Mouse (Mus musculus): Measurements from ENCODE around the gene Kif26a.

The Kif26a gene

DNA sequence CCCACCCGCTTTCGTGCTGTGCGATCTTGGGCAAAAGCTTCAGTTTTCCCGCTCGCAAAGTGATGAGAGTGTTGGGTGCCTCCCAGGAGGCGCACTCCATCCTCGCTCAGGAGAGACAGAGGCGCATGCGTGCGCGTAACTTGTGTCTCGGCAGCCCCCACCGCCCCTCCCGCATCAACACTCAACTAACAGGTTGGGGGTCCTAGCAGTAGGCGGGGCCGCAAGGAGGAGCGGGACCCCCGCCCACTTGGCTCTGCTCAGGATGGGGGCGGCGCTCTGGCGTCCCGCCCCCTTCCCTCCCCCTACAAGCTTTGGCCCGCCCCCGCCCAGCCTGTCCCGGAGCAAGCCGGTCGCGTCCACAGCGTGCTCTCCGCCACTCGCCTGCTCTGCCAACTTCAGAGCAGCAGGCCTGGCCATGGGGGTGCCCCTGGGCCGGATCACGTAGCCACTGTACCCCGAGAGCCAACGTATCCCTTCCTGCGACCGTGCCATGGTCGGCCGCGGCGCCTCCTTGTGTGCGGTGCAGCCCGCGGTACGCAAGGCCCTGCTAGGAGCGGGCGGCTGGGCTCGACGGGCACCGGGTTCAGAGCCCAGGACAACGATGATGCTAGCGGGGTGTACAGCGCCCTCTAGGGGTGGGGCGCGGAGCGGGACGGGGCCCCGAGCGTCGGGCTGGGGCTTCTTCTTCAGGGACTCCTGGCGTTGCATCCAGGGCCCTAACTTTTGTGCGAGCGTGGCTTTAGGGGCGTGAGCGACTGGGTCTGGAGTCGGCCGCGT, at the start of gene Kif26a:
Gene Kif26a, plus strand, starts transcription at position 334 of the 777 bp plus-strand sequence.
- peak; percentile 79 for DNase-seq (ENCODE audit: low read depth, low spot score)

DNA sequence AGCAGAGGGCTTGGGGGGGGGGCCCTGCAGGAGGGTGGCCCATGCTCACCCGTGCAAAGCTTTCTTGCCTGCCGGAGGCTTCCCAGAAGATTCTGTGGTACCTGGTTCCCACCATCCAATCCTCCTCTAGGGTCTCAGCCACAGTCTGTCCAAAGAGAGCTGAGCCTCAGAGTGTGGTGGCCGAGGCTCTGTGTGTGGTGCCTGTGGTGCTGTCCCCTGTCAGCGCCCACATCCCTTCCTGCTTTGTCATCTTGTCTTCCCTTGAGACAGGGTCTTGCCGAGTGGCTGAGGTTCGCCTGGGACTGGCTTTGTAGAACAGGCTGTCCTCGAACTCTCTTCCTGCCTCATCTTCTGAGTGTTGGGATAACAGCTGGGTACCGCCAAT, 49.3 kb upstream of the Kif26a start:
- DNase-seq (ENCODE audit: low read depth, low spot score) = no peak

DNA sequence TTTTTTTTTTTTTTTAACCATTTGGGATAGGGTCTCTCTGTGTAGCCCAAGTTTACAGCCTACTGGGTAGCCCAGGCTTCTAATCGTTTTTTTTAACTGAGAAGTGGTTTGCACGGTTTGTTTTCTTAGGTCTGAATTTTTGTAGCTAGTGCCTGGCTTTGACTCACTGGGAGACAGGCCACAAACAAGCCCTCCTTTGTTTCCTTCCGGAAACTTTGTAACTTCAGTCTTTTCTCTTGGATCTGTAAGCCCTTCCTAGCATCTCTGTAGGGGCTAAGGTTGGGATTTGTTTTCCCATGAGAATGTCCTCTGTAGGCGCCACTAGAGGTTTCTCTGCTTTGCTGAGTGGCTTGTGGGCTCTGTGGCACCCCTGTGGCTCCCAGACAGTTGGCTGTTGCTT, 45.9 kb upstream of the Kif26a start:
- DNase-seq (ENCODE audit: low read depth, low spot score) = no peak

DNA sequence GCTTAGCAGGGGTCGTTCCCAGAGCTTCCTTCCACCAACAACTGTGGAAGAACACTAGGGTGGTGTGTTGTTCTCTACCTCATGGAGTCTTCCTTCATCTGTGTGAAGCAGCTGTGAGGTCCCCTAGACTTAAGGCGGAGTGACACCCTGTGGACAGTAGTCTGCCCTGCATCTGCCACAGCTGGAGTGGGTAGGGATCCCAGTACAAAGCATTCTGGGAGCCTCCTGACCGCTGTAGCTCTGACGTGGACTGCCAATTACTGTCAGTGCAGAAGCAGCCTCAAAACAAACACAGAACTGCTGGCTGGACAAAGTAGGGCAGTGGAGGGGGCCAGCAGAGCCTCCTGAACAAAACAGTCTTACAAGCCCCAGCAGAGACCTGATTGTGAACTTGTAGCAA, 45.0 kb upstream of the Kif26a start:
- DNase-seq (ENCODE audit: low read depth, low spot score) = no peak

DNA sequence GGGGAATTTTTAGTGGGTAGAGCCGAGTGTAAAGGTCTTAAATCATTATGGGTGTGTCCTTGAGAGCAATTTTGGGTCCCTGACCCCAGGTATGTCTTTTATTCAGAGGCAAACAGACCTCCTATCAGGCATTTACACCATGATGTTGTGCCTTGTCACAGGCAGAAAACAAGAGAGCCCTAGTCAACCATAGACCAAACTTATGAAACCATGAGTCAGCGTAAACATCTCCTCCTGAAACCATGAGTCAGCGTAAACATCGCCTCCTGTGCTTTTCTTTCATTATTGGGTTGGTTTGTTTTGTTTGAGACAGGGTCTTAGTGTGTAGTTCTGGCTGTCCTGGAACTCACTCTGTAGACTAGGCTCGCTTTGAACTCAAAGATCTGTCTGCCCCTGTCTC, 42.8 kb upstream of the Kif26a start:
- DNase-seq (ENCODE audit: low read depth, low spot score) = no peak

DNA sequence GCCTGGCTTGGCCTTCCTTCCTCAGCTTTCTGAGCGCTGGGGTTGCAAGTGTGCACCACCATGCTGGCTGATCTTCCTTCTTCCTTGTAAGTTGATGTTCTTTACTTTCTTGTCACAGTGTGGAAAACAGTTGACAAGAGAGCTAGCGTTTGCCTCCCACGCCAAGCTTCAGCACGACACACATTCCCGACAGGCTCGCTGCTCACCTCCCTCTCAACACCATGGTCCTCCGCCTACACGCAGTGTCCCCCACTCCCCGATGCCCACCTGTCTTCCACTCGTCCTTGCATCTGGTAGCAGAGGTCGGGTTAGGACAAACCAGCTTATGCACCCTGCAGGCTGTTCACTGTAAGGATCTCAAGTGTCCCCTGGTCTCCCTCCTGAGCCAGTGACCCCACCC, 41.1 kb upstream of the Kif26a start:
- no peak for DNase-seq (ENCODE audit: low read depth, low spot score)

DNA sequence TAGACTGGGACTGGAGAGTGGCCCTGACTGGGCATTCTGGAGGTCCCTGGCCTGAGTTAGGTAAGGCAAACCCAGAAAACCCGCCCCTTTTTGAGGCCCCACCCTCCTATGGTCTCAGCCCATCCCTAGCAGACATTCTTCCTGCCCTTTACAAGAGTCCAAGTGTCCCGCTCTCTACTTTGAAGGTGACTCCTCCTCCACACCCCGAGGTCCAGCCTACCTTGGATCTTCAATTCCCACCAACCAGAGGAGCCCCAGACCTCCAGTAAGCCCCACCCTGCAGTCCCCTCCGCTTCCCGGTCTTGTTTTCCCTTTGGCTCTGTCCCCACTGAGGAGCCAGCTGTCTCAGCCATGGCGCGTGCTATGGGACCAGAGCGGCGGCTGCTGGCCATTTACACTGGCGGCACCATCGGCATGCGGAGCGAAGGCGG, 39.5 kb upstream of the Kif26a start, which contains the start of gene Aspg:
Gene Aspg, plus strand, starts transcription at position 139 of the 431 bp plus-strand sequence.
- DNase-seq (ENCODE audit: low read depth, low spot score) = peak; percentile 61

DNA sequence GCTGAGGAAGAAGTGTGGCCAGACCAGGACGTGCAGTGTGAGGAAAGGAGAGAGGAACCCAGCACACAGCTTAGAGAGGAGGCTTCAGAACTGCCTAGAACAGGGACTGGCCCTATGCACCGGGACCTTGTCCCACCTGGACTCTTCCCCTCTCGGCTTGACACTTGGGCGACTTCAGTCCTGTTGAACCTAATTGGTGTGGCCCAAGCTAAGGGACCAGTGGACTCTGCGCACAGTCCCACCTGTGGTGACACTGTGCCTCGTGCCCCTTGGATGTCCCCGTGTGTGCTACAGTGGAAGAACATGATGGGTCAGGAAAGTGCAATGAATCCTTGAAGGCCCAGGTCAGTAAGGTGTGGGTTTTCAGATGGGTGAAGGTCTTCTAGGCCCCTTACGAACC, 38.3 kb upstream of the Kif26a start:
- no peak for DNase-seq (ENCODE audit: low read depth, low spot score)

DNA sequence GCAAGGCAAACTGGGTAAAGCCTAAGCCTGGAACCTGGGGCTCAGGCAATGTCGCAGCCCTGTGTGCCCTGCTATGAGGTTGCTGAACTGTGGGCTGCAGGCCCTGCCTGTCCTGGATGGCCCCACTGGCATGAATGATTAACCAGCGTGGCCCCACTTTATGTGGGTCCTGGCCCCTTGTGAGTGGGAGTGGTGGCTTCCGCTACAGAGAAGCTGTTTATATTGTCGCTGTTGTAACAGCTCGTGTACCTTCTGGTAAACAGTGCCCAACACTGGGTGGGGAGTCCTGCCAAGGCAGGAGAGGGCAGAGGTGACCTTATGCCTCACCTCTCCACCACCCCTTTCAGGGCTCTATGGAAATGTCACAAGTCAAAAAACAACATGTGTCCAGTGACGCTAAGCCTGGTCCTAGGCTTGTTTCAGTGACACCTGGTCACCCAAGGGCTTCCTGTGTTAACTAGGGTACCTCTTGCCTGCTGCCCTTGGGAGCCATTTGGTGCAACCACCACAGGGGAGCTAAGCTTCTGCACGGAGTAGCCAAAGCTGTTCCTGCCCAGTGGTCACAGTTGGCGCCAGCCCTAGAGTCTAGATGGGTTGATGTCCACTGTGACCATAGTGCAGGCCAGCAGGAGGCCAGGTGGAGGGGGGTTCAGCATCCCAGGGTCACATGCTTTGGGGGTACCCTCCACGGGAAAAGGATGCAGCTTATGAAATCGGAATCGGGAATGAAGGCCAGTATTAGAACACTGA, 37.1 kb upstream of the Kif26a start:
- DNase-seq (ENCODE audit: low read depth, low spot score) = no peak

DNA sequence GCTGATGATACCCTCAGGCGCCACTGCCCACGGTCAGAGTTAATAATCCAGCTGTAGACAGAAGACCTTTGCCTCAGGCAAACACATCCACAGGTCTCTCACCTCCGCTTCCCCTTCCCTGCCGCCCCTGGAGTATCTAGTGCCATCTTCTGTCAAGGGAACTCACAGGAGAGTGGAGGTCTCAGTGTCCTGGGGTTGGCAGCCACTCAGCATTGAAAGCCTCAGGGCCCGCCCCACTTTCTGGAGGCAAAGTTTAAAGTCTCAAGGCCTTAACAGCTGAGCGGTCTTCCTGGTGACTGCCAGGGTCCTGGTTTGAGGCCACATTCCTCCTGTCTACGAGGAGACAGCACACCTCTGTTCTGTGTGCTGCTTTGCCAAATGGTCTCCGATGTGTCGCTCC, 36.3 kb upstream of the Kif26a start:
- no peak for DNase-seq (ENCODE audit: low read depth, low spot score)

DNA sequence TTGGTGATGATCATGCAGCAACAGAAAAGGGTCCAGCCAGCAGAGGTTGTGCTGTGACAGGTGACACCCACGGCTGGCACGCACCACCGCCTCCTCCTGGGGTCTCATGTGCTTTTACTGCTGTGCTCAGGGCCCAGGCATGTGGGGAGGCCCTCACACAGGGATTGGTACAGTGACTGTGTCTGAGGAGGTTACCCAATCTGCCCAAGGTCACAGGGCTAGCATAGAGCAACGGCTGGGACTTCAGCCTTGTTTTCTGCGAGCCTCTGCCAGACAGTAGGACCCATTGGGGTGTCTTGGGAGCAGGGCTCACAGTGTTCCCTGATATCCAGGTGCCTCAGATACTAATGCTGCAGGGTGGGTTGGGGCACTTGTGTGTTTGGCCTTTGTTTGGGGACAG, 34.7 kb upstream of the Kif26a start:
- no peak for DNase-seq (ENCODE audit: low read depth, low spot score)

DNA sequence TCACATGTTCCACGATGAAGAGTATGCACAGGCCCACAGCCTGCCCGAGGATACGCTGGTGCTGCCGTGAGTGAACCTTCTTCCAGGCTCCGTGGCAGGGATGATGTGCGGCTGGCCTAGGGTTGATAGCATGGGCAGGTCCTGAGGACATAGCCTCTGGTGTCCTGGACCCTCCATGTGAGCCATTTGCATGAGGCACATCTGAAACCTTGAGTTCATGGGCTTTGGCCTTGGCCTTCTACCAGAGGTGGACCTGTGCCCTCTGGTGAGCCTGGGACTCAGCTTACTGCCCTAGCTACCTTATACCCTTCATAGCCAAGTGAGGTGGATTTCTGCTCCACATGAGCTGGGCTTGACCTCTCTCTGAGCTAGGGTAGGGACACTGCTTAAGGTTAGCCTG, 33.8 kb upstream of the Kif26a start:
- DNase-seq (ENCODE audit: low read depth, low spot score) = no peak

DNA sequence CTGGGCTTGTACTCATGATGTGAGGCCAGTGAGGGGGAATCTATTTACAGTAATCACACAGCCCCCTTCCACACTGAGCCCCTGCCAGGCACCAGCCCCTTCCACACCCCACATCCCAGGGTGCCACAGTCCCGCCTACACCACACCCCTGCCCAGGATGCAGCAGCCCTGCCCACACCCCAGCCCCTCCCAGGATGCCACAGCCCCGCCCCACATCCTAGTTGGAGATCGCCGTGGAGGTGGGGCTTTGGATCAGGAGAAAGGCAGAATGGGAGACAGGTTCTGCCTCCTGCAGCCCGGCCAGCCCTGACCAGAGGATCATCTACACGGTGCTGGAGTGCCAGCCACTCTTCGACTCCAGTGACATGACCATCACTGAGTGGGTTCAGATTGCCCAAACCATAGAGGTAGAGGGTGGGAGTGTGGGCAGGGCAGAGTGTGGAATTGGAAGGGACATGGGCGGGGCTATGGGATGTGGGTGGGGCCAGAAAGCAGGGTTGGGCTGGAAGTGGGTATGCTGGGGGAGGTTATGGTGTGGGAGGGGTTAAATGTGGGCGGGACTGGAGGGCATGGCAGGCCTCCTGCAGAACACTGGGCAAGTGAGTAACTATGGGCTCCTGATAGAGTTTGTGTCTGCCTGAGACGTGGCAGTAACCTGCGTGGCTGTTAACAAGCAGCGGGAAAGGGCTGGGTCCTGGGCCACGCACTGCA, 33.2 kb upstream of the Kif26a start:
- no peak for DNase-seq (ENCODE audit: low read depth, low spot score)

DNA sequence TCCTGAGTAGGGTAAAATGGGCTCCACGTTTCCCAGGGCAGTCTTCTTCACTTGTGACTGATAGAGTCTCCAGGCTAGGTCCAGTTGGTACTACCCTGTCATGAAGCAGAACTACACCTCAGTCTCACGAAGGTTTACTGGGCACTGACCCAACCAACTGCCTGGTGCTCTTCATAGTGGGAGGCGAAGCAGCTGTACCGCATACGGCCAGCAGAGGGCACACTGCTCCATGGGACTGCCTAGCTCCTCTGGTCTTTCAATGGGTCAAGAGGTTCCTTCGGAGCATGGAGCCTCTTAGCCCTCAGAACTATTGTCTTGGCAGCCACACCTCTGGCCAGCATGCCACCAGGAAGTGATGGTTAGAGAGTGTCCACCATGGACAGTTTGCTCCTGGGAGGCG, 32.3 kb upstream of the Kif26a start:
- peak; percentile 82 for DNase-seq (ENCODE audit: low read depth, low spot score)

DNA sequence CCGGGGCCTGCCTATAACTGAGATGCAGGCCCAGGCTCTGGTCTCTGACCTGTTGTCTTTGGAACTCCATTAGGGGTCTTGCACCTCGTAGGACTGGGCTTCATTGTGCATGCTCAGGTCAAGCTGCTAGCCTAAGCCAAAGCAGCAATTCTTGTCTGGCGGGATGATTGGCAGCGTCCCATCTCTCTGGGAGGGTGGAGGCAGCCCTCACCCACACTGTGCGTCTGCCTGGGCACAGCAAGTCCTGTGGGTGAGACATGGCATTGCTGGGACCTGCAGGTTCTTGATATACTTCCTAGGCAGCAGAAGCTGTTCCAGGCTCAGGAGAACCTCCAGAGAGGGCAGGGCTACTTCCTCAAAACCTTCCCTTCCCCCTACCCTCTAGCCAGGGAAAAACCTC, 29.0 kb upstream of the Kif26a start:
- no peak for DNase-seq (ENCODE audit: low read depth, low spot score)

DNA sequence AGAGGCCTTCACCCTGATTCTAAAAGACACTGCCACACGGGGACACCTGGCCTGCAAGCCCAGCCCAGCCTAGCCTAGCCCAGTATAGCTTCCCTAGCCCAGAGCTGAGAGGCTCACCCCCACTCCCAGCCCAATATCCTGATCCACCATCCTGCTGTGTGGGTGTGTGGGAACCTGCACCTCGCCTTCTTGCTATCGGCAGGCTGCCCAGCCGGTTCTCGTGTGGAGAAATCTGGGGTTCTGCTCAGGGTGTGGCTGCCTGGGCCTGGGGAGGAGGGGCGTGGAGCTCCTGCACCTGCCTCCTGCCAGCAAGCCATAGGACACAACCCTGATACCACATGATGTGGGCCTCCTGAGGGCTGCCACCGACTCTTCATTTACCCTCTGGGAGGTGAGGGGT, 28.4 kb upstream of the Kif26a start:
- DNase-seq (ENCODE audit: low read depth, low spot score) = no peak

DNA sequence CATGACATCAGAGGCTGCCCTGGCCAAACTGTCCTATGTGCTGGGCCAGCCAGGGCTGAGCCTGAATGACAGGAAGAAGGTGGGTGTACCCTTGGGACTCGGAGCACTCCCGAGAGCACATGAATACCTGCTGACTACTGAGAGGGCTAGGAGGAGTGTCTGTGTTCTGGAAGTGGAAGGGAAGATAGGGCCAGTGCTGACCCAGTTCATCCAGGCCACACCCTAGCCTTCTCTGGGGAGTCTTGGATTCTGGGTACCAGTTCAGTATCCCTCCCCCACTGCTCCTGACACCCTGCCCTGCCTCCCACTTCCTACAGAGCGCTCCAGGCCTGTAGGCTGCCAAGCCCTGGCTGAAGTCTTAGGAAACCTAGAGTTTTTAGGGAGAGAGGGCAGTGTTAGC, 24.8 kb upstream of the Kif26a start:
- no peak for DNase-seq (ENCODE audit: low read depth, low spot score)

DNA sequence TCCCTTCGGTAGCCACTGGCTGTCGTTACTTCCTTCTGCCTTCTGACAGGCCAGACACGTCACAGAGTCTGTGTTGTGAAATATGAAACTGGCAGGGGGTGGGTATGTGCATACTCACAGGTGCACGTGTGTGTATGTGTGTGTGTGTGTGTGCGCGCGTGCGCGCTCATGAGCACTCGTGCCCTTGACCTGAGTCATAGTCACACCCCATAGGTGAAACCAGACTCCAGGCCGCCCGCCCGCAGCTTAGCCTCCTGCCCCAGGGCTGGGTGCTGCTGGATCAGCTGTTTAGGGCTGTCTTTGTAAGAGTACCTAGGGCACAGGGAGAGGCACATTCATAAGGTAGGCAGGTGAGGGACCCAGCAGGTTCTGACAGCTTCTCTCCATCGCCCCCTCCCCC, 20.1 kb upstream of the Kif26a start:
- no peak for DNase-seq (ENCODE audit: low read depth, low spot score)

DNA sequence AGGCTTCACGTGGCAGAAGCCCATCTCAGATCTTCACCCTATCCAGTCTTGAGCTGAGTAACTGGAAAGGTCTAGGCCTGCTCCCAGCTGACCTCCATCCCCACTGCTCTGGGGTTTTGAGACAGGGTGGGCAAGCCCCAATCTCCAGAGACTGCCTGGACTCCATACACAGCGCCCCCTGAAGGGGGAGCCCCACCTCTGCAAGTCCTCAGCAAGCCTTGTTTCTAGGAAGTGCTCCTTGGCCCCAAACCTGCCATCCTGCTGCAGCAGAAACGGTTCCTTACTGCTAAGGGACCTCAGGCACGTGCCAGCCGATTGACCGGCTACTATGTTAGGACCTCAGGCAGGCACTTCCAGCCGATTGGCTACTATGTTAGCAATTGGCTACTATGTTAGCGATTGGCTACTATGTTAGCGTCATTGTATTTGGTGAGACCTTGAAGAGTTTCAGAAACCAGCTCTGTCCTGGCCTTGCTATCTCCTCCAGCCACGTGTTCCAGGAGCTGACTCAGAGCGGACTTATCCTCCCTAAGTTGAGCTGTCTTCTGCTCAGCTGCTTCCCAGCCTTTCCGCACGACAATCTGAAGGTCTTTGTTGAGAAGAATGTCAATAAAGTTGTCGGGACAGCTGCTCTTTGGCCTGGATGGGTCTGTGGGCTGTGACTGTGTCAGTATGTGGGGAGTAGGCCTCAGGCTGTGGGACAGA, 18.9 kb upstream of the Kif26a start:
- no peak for DNase-seq (ENCODE audit: low read depth, low spot score)

DNA sequence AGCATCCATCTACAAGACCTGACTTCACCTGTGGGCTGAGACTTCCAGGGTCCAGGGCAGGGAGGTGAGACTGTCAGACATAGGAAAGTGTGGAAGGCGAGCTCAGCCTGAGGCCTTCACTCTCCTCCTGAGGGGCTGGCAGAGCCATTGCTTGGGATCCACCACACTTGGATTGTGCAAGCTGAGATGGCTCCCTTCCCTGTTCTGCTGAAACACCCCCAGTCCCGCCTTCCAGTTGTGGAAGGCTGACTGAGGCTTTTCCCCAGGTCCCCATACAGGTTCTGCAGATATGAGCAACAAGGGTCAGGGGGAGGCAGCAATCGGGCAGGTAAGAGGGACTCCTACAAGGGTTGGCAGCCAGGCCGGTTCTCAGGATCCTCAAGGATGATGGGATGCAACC, 17.5 kb upstream of the Kif26a start:
- no peak for DNase-seq (ENCODE audit: low read depth, low spot score)

DNA sequence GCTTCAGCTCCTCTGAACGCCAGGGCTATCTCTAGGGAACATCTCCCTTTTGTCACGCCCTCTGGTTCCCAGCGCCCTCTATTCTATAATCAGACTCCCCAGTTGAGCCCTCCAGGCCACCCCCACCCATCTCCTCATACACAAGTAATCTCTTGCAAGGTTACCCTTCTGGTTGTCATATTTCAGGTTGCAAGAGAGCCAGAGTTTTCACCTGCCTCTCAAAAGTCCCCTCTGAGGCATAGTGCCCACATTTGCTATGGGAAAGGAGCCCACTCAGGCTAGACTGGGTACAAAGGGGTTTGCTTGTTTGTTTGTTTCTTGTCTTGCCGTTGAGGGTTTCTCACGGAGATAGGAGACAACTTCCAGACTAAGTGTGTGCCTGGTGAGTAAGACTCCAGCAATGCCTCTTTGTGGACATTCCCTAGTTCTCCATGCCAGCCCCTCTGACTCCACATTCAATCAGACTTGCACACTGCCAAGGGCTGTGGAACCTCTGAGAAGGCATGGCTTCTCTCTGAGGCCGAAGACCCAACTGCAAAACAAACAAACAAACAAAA, 16.6 kb upstream of the Kif26a start:
- DNase-seq (ENCODE audit: low read depth, low spot score) = no peak
